Mouse (Mus musculus): Measurements from ENCODE around the gene Hcst.

Gene Hcst

DNA sequence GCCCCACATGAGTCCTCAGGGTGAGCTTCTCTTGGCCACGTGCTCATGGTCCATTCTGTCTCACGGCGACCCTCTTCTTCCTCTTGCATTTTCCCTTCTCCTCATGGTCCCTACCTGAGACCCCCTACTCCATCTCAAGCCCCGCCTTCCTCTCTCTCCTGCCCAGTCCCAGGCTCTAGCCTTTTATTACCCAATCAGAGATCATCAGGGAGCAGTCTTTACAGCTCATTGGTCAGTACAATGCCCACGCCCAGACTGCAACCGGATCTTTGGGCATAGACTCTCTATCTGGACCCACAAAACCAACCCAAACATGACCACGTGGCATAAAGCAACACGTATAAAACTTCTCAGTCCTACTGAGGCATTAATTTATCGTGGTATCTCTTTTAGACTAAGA lies 35.5 kb downstream of the Hcst start:
- intact Hi-C loops (cut with DNase I) = no loop called here

DNA sequence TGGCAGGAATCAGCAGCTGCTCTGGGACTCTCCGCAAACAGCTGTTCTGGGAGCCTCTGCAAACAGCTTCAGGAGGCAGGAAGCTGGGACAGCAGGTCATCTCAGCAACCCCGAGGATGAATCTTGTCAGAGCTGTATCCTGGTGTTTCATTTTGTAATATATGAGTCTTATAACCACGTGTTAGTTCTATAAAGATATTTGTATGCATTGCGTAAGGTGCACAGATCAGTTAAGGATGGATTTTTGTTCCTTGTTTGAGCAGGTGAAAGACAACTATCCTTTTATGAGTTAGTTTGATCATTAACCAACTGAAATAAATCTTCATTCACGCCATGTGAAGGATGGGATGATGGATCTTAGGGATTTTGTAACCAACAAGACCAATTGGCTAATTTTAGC lies 39.6 kb downstream of the Hcst start:
- intact Hi-C loops (cut with DNase I) = no loop called here

DNA sequence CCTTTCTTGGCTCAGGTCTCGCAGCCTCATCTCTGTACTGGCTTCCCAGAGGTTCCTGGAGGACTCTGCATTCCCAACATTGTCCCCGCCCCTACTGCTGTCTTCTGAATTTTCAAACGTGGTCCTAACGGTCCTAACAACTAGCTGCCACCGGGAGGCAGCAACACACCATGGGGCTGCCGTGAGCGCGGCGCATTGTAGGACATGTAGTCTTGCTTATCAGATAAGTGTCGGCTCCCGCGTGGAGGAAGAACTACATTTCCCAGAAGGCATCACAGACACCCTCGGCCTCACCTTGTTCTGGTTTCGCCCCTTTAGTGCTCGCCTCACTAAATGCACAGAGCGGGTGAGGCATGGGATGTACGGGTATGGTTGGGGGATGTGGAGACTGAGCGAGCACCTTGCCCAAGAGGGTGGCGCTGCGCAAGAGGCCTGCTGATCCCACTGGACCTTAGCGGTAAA lies 46.1 kb downstream of the Hcst start:
- intact Hi-C loops (cut with DNase I) = loop anchor here (1.0 to 10.0 kb wide), 2 partner anchors 59 to 121 kb away; partner anchors contain the start of gene Prodh2
